Mouse (Mus musculus) CH12.LX (cell line): ENCODE data around the gene Nktr.

Experiments used
- BHLHE40 ChIP-seq: IDR thresholded peaks from 2 replicates; pipeline ENCODE4 v1.6.1; 2011; ENCODE audit warnings: mild to moderate bottlenecking, low read depth, low read length, improper control_type of control experiment
- CHD1 ChIP-seq: IDR thresholded peaks from 2 replicates; pipeline ENCODE4 v1.6.1; 2012; ENCODE audit warnings: low read depth, low read length, improper control_type of control experiment, inconsistent platforms
- CHD2 ChIP-seq: IDR thresholded peaks from 2 replicates; pipeline ENCODE4 v1.6.1; 2011; ENCODE audit warnings: low read length, improper control_type of control experiment
- CTCF ChIP-seq, 2 experiments: IDR thresholded peaks in 1 of 2; conservative IDR thresholded peaks in 1 of 2; 2 replicates each; pipeline ENCODE4 v1.5.1; 2011 to 2012; ENCODE audit warnings: low read depth in 2 of 2, low read length in 2 of 2, improper control_type of control experiment in 1 of 2, inconsistent platforms in 1 of 2, mild to moderate bottlenecking in 1 of 2, moderate library complexity in 1 of 2
- ELF1 ChIP-seq: IDR thresholded peaks from 2 replicates; pipeline ENCODE4 v1.6.1; 2014; ENCODE audit warnings: low read depth, mild to moderate bottlenecking, inconsistent platforms, low read length, improper control_type of control experiment
- EP300 ChIP-seq: IDR thresholded peaks from 2 replicates; pipeline ENCODE4 v1.6.1; 2011; ENCODE audit warnings: low read length, improper control_type of control experiment
- JUN ChIP-seq: IDR thresholded peaks from 2 replicates; pipeline ENCODE4 v1.6.1; 2011; ENCODE audit warnings: low read depth, mild to moderate bottlenecking, low read length, improper control_type of control experiment, moderate library complexity; ENCODE audit not compliant: insufficient read depth
- MYC ChIP-seq: IDR thresholded peaks from 2 replicates; pipeline ENCODE4 v1.6.1; 2011; ENCODE audit warnings: low read depth, mild to moderate bottlenecking, improper control_type of control experiment, low read length
- NRF1 ChIP-seq: IDR thresholded peaks from 2 replicates; pipeline ENCODE4 v1.6.1; 2014; ENCODE audit warnings: low read depth, mild to moderate bottlenecking, inconsistent platforms, low read length, improper control_type of control experiment, moderate library complexity
- PAX5 ChIP-seq: IDR thresholded peaks from 2 replicates; pipeline ENCODE4 v1.6.1; 2012; ENCODE audit warnings: low read length, inconsistent platforms, mixed read lengths
- POLR2A ChIP-seq: IDR thresholded peaks from 2 replicates; pipeline ENCODE4 v1.6.1; 2011; ENCODE audit warnings: low read depth, mild to moderate bottlenecking, improper control_type of control experiment, low read length
- RCOR1 ChIP-seq: conservative IDR thresholded peaks from 2 replicates; pipeline ENCODE4 v1.6.1; 2012; ENCODE audit warnings: low read depth, mild to moderate bottlenecking, inconsistent platforms, low read length, improper control_type of control experiment
- USF1 ChIP-seq: IDR thresholded peaks from 2 replicates; pipeline ENCODE4 v1.6.1; 2014; ENCODE audit warnings: low read depth, mild to moderate bottlenecking, inconsistent platforms, low read length, improper control_type of control experiment
- ZMIZ1 ChIP-seq: IDR thresholded peaks from 2 replicates; pipeline ENCODE4 v1.6.1; 2012; ENCODE audit warnings: low read depth, mild to moderate bottlenecking, inconsistent platforms, low read length, improper control_type of control experiment

- TF ChIP-seq BHLHE40 (no peak), EP300 (no peak), CHD1 (no peak), CTCF (conservative IDR thresholded peaks at IDR 0.05 in 1 of 2, IDR thresholded peaks at IDR 0.05 in 1 of 2; ENCODE audit: low read depth in 2 of 2, low read length in 2 of 2) (no peak), CHD2 (no peak), USF1 (no peak), ZMIZ1 (no peak), MYC (no peak), POLR2A (no peak), PAX5 (no peak), ELF1 (no peak), JUN (no peak), NRF1 (no peak), RCOR1 (no peak)
Measured at GRCm38 (mm10) chr9:121744051-121744450, 25.1 kb downstream of the Nktr start.
